Mouse (Mus musculus) ES-Bruce4 (cell line): ENCODE data around the gene Fcor.

Experiments used
- CTCF ChIP-seq: IDR thresholded peaks from one replicate; pipeline ENCODE4 v1.8.1; 2011; ENCODE audit warnings: low read depth, low read length
- EP300 ChIP-seq: IDR thresholded peaks from 2 replicates; pipeline ENCODE4 v1.6.1; 2011; ENCODE audit warnings: low read depth, low read length; ENCODE audit not compliant: insufficient read depth
- POLR2A ChIP-seq: IDR thresholded peaks from one replicate; pipeline ENCODE4 v1.8.1; 2011; ENCODE audit warnings: low read length; ENCODE audit not compliant: insufficient read depth

GRCm38 (mm10) chr8:3701491-3701890 is 29.3 kb upstream of the Fcor start:
- TF ChIP-seq CTCF = no peak
- no peak for TF ChIP-seq POLR2A
- TF ChIP-seq EP300 = no peak
